Mouse (Mus musculus): Measurements from ENCODE around the gene 1700057G04Rik. TPM values are rescaled to one million over a fixed set of nuclear protein-coding genes. Genes with fewer than 3 reads are reported as not detected.
A peak's percentile ranks its signal among the peaks of the same experiment; 100 is the strongest.

1700057G04Rik gene
- total and polyA plus RNA-seq, 3 experiments, result 0.19 TPM; not detected in 2

DNA sequence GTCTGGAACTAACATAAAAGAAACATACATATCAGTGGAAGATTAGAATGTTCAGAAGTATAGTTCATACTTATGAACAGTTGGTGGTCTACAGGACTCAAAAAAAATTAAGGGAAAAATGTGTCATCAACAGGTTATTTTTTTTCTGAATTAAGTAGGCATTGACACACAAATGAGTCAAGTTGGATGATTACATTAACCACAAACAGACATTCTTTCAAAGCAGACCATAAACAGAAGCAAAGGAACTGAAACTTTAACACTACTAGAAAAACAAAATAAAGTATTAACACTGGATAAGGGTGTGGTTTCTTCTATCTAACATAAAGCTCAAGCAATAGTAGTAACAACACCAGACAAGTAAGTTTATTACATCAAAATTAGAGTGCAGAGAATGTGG lies 59.7 kb downstream of the 1700057G04Rik start:
- Histone ChIP-seq H3K79me2 (ENCODE audit: control insufficient read depth, insufficient read depth, low read length, poor library complexity) (no peaks in the 10 kb centered on the region), H3K4me1 (ENCODE audit: control insufficient read depth in 1 of 2, insufficient read depth in 2 of 2, low read length in 2 of 2) (no peaks in the 10 kb centered on the region), H3K27me3 (ENCODE audit: control insufficient read depth in 1 of 2, insufficient read depth in 2 of 2, low read length in 2 of 2) (no peaks in the 10 kb centered on the region), H3K36me3 (ENCODE audit: control insufficient read depth in 1 of 2, insufficient read depth in 2 of 2, low read length in 2 of 2) (no peaks in the 10 kb centered on the region), H3K9ac (ENCODE audit: control insufficient read depth, low read depth, low read length, poor library complexity, severe bottlenecking) (no peak overlapping the region), H3K27ac (ENCODE audit: control insufficient read depth, low read depth, low read length) (no peak overlapping the region), H3K4me3 (ENCODE audit: control insufficient read depth in 1 of 2, insufficient read depth in 1 of 2, low read depth in 2 of 2, low read length in 2 of 2) (no peak overlapping the region), H3K9me3 (replicated peaks; ENCODE audit: insufficient read depth, low read length) (no peaks in the 10 kb centered on the region)
- TF ChIP-seq MYB (IDR thresholded peaks at IDR 0.05; ENCODE audit: low read depth, low read length) (no peak), EP300 (IDR thresholded peaks at IDR 0.05; ENCODE audit: low read depth in 1 of 2, low read length in 2 of 2) (peak in 1 of 2 experiments; percentile 19; a peak in 1 of 4 replicates)
- peak; percentile 10 for DNase-seq (ENCODE audit: low read depth, low spot score)

DNA sequence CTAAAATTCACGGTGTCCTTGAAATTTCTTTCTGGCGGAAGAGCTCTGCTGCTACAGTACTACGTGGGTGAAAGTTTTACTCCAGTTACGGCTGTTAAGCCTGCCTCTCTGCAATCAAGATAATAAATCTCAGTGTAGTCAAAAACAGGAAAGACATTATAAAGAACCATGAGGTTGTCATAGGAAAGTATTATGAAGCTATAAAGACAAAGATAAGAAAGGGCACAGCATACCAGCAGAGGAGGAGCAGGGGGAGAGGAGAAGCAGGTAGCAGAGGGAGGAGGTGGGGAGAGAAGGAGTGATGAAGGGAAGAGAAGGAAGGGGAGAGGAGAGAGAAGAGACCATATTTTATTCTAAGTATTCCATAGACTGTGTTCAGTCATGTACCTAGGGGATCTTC lies 64.7 kb downstream of the 1700057G04Rik start:
- Histone ChIP-seq H3K36me3 (ENCODE audit: control insufficient read depth in 1 of 2, insufficient read depth in 2 of 2, low read length in 2 of 2) (no peaks in the 10 kb centered on the region), H3K79me2 (ENCODE audit: control insufficient read depth, insufficient read depth, low read length, poor library complexity) (no peaks in the 10 kb centered on the region), H3K27me3 (ENCODE audit: control insufficient read depth in 1 of 2, insufficient read depth in 2 of 2, low read length in 2 of 2) (no peaks in the 10 kb centered on the region), H3K27ac (ENCODE audit: control insufficient read depth, low read depth, low read length) (no peak overlapping the region), H3K4me1 (ENCODE audit: control insufficient read depth in 1 of 2, insufficient read depth in 2 of 2, low read length in 2 of 2) (peaks cover 0 to 2% of the 10 kb centered on the region in 2 experiments; a peak in 1 of 4 replicates), H3K9me3 (replicated peaks; ENCODE audit: insufficient read depth, low read length) (no peaks in the 10 kb centered on the region), H3K9ac (ENCODE audit: control insufficient read depth, low read depth, low read length, poor library complexity, severe bottlenecking) (no peak overlapping the region), H3K4me3 (ENCODE audit: control insufficient read depth in 1 of 2, insufficient read depth in 1 of 2, low read depth in 2 of 2, low read length in 2 of 2) (no peak overlapping the region)
- no peak for TF ChIP-seq POLR2AphosphoS5 (IDR thresholded peaks at IDR 0.05; ENCODE audit: borderline replicate concordance, low read depth, low read length)
- TF ChIP-seq ZKSCAN1 (IDR thresholded peaks at IDR 0.05; ENCODE audit: low read depth, low read length), result no peak
- no peak for TF ChIP-seq TCF12 (IDR thresholded peaks at IDR 0.05; ENCODE audit: low read depth, low read length)
- TF ChIP-seq MXI1 (IDR thresholded peaks at IDR 0.05; ENCODE audit: low read depth, low read length), result no peak
- no peak for TF ChIP-seq GABPA (IDR thresholded peaks at IDR 0.05; ENCODE audit: low read depth, low read length)
- no peak for TF ChIP-seq MEF2A (IDR thresholded peaks at IDR 0.05; ENCODE audit: extremely low read depth, insufficient replicate concordance, low read depth, low read length, poor library complexity, severe bottlenecking)
- no peak for TF ChIP-seq USF1 (IDR thresholded peaks at IDR 0.05; ENCODE audit: low read depth, low read length)
- TF ChIP-seq ZMIZ1 (IDR thresholded peaks at IDR 0.05; ENCODE audit: low read depth, low read length), result no peak
- no peak for DNase-seq (ENCODE audit: low read depth, low spot score)

DNA sequence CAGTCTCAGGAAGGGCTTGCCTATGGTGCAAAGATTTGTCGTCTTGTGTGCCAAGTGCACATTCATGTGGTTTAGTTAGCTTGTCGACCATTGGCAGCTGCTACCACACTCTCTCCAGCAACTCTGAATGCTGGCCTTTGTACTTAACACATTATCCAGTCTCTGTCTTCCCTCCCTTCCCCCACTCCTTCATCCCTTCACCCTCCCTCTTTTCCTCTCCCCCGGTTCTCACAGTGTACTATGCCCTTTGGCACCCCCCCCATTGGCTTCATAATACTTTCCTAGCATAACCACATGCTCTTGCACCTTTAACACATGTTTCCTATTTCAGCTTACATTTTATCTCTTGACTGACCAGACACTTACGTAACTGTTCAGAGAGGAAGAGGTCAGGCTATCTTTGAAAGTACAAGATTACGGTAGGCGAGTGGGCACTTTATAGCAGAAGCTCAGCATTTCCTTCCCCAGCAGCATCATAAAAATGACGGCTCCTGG lies 65.6 kb downstream of the 1700057G04Rik start:
- Histone ChIP-seq H3K4me1 (ENCODE audit: control insufficient read depth in 1 of 2, insufficient read depth in 2 of 2, low read length in 2 of 2) (peaks cover 0 to 2% of the 10 kb centered on the region in 2 experiments; a peak in 1 of 4 replicates), H3K9me3 (replicated peaks; ENCODE audit: insufficient read depth, low read length) (no peaks in the 10 kb centered on the region), H3K79me2 (ENCODE audit: control insufficient read depth, insufficient read depth, low read length, poor library complexity) (no peaks in the 10 kb centered on the region), H3K4me3 (ENCODE audit: control insufficient read depth in 1 of 2, insufficient read depth in 1 of 2, low read depth in 2 of 2, low read length in 2 of 2) (no peak overlapping the region), H3K27ac (ENCODE audit: control insufficient read depth, low read depth, low read length) (no peak overlapping the region), H3K36me3 (ENCODE audit: control insufficient read depth in 1 of 2, insufficient read depth in 2 of 2, low read length in 2 of 2) (no peaks in the 10 kb centered on the region), H3K27me3 (ENCODE audit: control insufficient read depth in 1 of 2, insufficient read depth in 2 of 2, low read length in 2 of 2) (no peaks in the 10 kb centered on the region), H3K9ac (ENCODE audit: control insufficient read depth, low read depth, low read length, poor library complexity, severe bottlenecking) (no peak overlapping the region)
- TF ChIP-seq GATA1 (IDR thresholded peaks at IDR 0.05; ENCODE audit: low read depth, low read length) (no peak), HCFC1 (IDR thresholded peaks at IDR 0.05; ENCODE audit: low read depth, low read length) (no peak), POLR2AphosphoS2 (IDR thresholded peaks at IDR 0.05; ENCODE audit: low read length) (no peak), MYB (IDR thresholded peaks at IDR 0.05; ENCODE audit: low read depth, low read length) (no peak), E2F4 (IDR thresholded peaks at IDR 0.05; ENCODE audit: borderline replicate concordance, low read depth, low read length) (no peak), RAD21 (IDR thresholded peaks at IDR 0.05; ENCODE audit: low read depth, low read length) (no peak), UBTF (IDR thresholded peaks at IDR 0.05; ENCODE audit: borderline replicate concordance, insufficient read depth, low read depth, low read length) (no peak), MXI1 (IDR thresholded peaks at IDR 0.05; ENCODE audit: low read depth, low read length) (no peak), JUND (IDR thresholded peaks at IDR 0.05; ENCODE audit: low read depth, low read length) (no peak), BHLHE40 (IDR thresholded peaks at IDR 0.05; ENCODE audit: borderline replicate concordance, low read depth, low read length) (no peak), MAZ (IDR thresholded peaks at IDR 0.05; ENCODE audit: low read depth, low read length) (no peak), TCF12 (IDR thresholded peaks at IDR 0.05; ENCODE audit: low read depth, low read length) (no peak), CHD1 (IDR thresholded peaks at IDR 0.05; ENCODE audit: low read depth, low read length) (no peak), CTCF (IDR thresholded peaks at IDR 0.05 in 2 of 3, conservative IDR thresholded peaks at IDR 0.05 in 1 of 3; ENCODE audit: control insufficient read depth in 1 of 3, insufficient read depth in 1 of 3, low read depth in 2 of 3, low read length in 3 of 3, poor library complexity in 1 of 3, severe bottlenecking in 1 of 3) (no peak), RCOR1 (IDR thresholded peaks at IDR 0.05; ENCODE audit: low read depth, low read length) (no peak), EP300 (IDR thresholded peaks at IDR 0.05; ENCODE audit: low read depth in 1 of 2, low read length in 2 of 2) (no peak), MYC (IDR thresholded peaks at IDR 0.05; ENCODE audit: low read depth, low read length) (no peak)
- no peak for DNase-seq (ENCODE audit: low read depth, low spot score)
